8 mouse cellular contexts compared by ENCODE assay signal in genomic region chr9:108065491-108066011, GRCm38 (mm10). TPM values are rescaled to one million over a fixed set of nuclear protein-coding genes. Genes with fewer than 3 reads are reported as not detected.
A peak's percentile ranks its signal among the peaks of the same experiment; 100 is the strongest.
DNase-seq lines count a peak whose midpoint lies in the region; ATAC-seq lines count a peak whose summit lies in the region.

No protein-coding gene starts in this region.

- intact Hi-C loops in heart, postnatal 14 days (cut with DNase I) = loop anchor here (1.0 kb wide), 1 partner anchor 102 kb away; no protein-coding TSS in a partner anchor

- H3K4me2 ChIP-seq in neural tube, embryonic 11.5 days (ENCODE audit: low read depth) = no peak overlapping the region
- no peak overlapping the region for H3K4me2 ChIP-seq in midbrain, embryonic 12.5 days (replicated peaks)

- no peaks in the 10 kb centered on the region for H3K27me3 ChIP-seq in neural tube, embryonic 11.5 days (ENCODE audit: control insufficient read depth, insufficient read depth, low read length)
- no peaks in the 10 kb centered on the region for H3K27me3 ChIP-seq in midbrain, embryonic 12.5 days

- no peak for ATAC-seq in neural tube, embryonic 11.5 days (ENCODE audit: insufficient read depth, low FRiP score, low TSS enrichment)
- peak; percentile 50; the same call in 1 of the 2 replicates for ATAC-seq in midbrain, embryonic 12.5 days (ENCODE audit: low FRiP score, low read depth)

- no peak overlapping the region for H3K4me3 ChIP-seq in neural tube, embryonic 11.5 days (ENCODE audit: low read depth, low read length)
- H3K4me3 ChIP-seq in midbrain, embryonic 12.5 days = no peak overlapping the region

- no peak overlapping the region for H3K9ac ChIP-seq in neural tube, embryonic 11.5 days (ENCODE audit: low read length)
- no peak overlapping the region for H3K9ac ChIP-seq in midbrain, embryonic 12.5 days (replicated peaks)

- no peaks in the 10 kb centered on the region for H3K4me1 ChIP-seq in neural tube, embryonic 11.5 days (ENCODE audit: control insufficient read depth, insufficient read depth, low read length)
- H3K4me1 ChIP-seq in midbrain, embryonic 12.5 days = peaks cover 3% of the 10 kb centered on the region; the same call in 1 of the 2 replicates

- H3K27ac ChIP-seq in neural tube, embryonic 11.5 days (ENCODE audit: low read depth, low read length) = no peak overlapping the region
- H3K27ac ChIP-seq in midbrain, embryonic 12.5 days (replicated peaks) = no peak overlapping the region

- DNase-seq in neural tube, embryonic 11.5 days (ENCODE audit: low spot score) = peak; percentile 60
- no peak for DNase-seq in neural tube, embryonic 10.5 days (ENCODE audit: extremely low spot score, low spot score)
- DNase-seq in NIH3T3 (ENCODE audit: low read depth) = peak; percentile 76
- peak; percentile 87 to 88 for DNase-seq in cerebellum, postnatal 25 days
- peak; percentile 61 to 73 for DNase-seq in heart, postnatal 14 days
- peak; percentile 61 to 63 for DNase-seq in layer of hippocampus, postnatal 36 days
- DNase-seq in thymus, postnatal 25 days = peak; percentile 67

- no peaks in the 10 kb centered on the region for H3K9me3 ChIP-seq in neural tube, embryonic 11.5 days (ENCODE audit: control insufficient read depth, low read length)
- H3K9me3 ChIP-seq in midbrain, embryonic 12.5 days = no peaks in the 10 kb centered on the region

- peaks cover 4% of the 10 kb centered on the region; the same call in 1 of the 2 replicates for H3K36me3 ChIP-seq in neural tube, embryonic 11.5 days (ENCODE audit: control insufficient read depth, insufficient read depth, low read length)
- peaks cover 46% of the 10 kb centered on the region; the same call in 1 of the 2 replicates for H3K36me3 ChIP-seq in midbrain, embryonic 12.5 days

- WGBS in neural tube, embryonic 11.5 days = 60% methylated on average over 5 of the region's 5 CpGs
- 48% methylated on average over 5 of the region's 5 CpGs for WGBS in midbrain, embryonic 12.5 days

RNA-seq across cellular contexts. Expression of gene Amigo3, which starts 12.6 kb away (rescaled TPM):
- polyA plus RNA-seq in neural tube, embryonic 11.5 days (2014; fragmentation: Nextera tagmentation; extraction: Ambion mirVana) = 2.7 and 2.8 TPM in 2 replicates
- total RNA-seq in heart, postnatal 14 days (2021) = 1 to 10 TPM; 1.4 to 1.9 TPM
- total RNA-seq in layer of hippocampus, postnatal 36 days (2021) = 1 to 10 TPM; 1.8 to 2.6 TPM
- polyA plus RNA-seq in midbrain, embryonic 12.5 days (2016; fragmentation: Nextera tagmentation; extraction: Ambion mirVana) = 3.2 and 4.6 TPM in 2 replicates

RNA-seq across cellular contexts. Expression of gene Mst1, which starts 14.7 kb away (rescaled TPM):
- 0.49 and 1.0 TPM in 2 replicates for polyA plus RNA-seq in neural tube, embryonic 11.5 days (2014; fragmentation: Nextera tagmentation; extraction: Ambion mirVana)
- total RNA-seq in heart, postnatal 14 days (2021) = under 1 TPM in 1 of 2 experiments, not detected in 1; 0.38 TPM
- total RNA-seq in layer of hippocampus, postnatal 36 days (2021) = not detected
- polyA plus RNA-seq in midbrain, embryonic 12.5 days (2016; fragmentation: Nextera tagmentation; extraction: Ambion mirVana) = 0.14 TPM in 1 of 2 replicates, not detected in the other

RNA-seq across cellular contexts. Expression of gene Gmppb, which starts 16.5 kb away (rescaled TPM):
- polyA plus RNA-seq in neural tube, embryonic 11.5 days (2014; fragmentation: Nextera tagmentation; extraction: Ambion mirVana) = 21.7 and 23.6 TPM in 2 replicates
- 10 to 100 TPM in 1 of 2 experiments, 1 to 10 TPM in 1; 9.2 to 11.4 TPM for total RNA-seq in heart, postnatal 14 days (2021)
- 10 to 100 TPM; 16.9 to 17.5 TPM for total RNA-seq in layer of hippocampus, postnatal 36 days (2021)
- 17.3 and 18.2 TPM in 2 replicates for polyA plus RNA-seq in midbrain, embryonic 12.5 days (2016; fragmentation: Nextera tagmentation; extraction: Ambion mirVana)

RNA-seq across cellular contexts. Expression of gene Rnf123, which starts 17.6 kb away (rescaled TPM):
- 31.6 and 35.9 TPM in 2 replicates for polyA plus RNA-seq in neural tube, embryonic 11.5 days (2014; fragmentation: Nextera tagmentation; extraction: Ambion mirVana)
- total RNA-seq in heart, postnatal 14 days (2021) = 10 to 100 TPM; 85.3 to 92.6 TPM
- 100 to 1,000 TPM; 104 to 110 TPM for total RNA-seq in layer of hippocampus, postnatal 36 days (2021)
- polyA plus RNA-seq in midbrain, embryonic 12.5 days (2016; fragmentation: Nextera tagmentation; extraction: Ambion mirVana) = 41.2 and 43.4 TPM in 2 replicates

RNA-seq across cellular contexts. Expression of gene Apeh, which starts 28.9 kb away (rescaled TPM):
- polyA plus RNA-seq in neural tube, embryonic 11.5 days (2014; fragmentation: Nextera tagmentation; extraction: Ambion mirVana) = 54.3 and 62.7 TPM in 2 replicates
- total RNA-seq in heart, postnatal 14 days (2021) = 10 to 100 TPM; 36.4 to 41.8 TPM
- total RNA-seq in layer of hippocampus, postnatal 36 days (2021) = 10 to 100 TPM; 31.1 to 37.6 TPM
- 63.2 and 70.2 TPM in 2 replicates for polyA plus RNA-seq in midbrain, embryonic 12.5 days (2016; fragmentation: Nextera tagmentation; extraction: Ambion mirVana)
